Comparison of ENCODE assay signal across 17 mouse cellular contexts in genomic region chr19:42179356-42179755, GRCm38 (mm10). TPM values are rescaled to one million over a fixed set of nuclear protein-coding genes. Genes with fewer than 3 reads are reported as not detected.
"Had no signal": no experiment of that assay in that cellular context is flagged by ENCODE, and none has a peak within 500 bp of the region (broad histone marks: within the 10 kb centered on the region; RNA-seq: fewer than 3 reads in every experiment).

No protein-coding gene starts in this region.

- H3K4me2 ChIP-seq: limb, embryonic 12.5 days; liver, embryonic 13.5 days; midbrain, embryonic 12.5 days; stomach, embryonic 15.5 days had no signal

- H3K4me1 ChIP-seq: limb, embryonic 12.5 days; midbrain, embryonic 12.5 days; stomach, embryonic 15.5 days had no signal

- H3K9me3 ChIP-seq: limb, embryonic 12.5 days; liver, embryonic 13.5 days; midbrain, embryonic 12.5 days; stomach, embryonic 15.5 days had no signal

- H3K4me3 ChIP-seq: limb, embryonic 12.5 days; liver, embryonic 13.5 days; midbrain, embryonic 12.5 days; stomach, embryonic 15.5 days had no signal

- H3K27me3 ChIP-seq: limb, embryonic 12.5 days; liver, embryonic 13.5 days; midbrain, embryonic 12.5 days; stomach, embryonic 15.5 days had no signal

- DNase-seq: kidney, adult 8-10 months; kidney, postnatal 36 days; layer of hippocampus, adult 9-11 months; layer of hippocampus, postnatal 36 days; liver; liver, embryonic 13.5 days; liver, postnatal 0 days; right cerebral cortex, adult 18-20 months; thymus, postnatal 4 days had no signal

- H3K27ac ChIP-seq: kidney, postnatal 0 days; limb, embryonic 12.5 days; liver, embryonic 13.5 days; midbrain, embryonic 12.5 days; stomach, embryonic 15.5 days had no signal

- H3K9ac ChIP-seq: limb, embryonic 12.5 days; liver, embryonic 13.5 days; liver, postnatal 0 days; midbrain, embryonic 12.5 days; stomach, embryonic 15.5 days had no signal

- ATAC-seq: inflammation-experienced regulatory T-cells, adult 6 months; intestine, postnatal 0 days; liver, postnatal 0 days; midbrain, embryonic 16.5 days had no signal

RNA-seq across cellular contexts. Expression of gene Sfrp5, which starts 22.7 kb away (rescaled TPM):
- total RNA-seq: megakaryocyte-erythroid progenitor cell, adult 5-6 weeks had no signal
- polyA plus RNA-seq: inflammation-experienced regulatory T-cells, adult 6 months; liver, postnatal 0 days; midbrain, embryonic 12.5 days had no signal
